Mouse (Mus musculus): ENCODE measurements around the gene Specc1l. TPM values are rescaled to one million over a fixed set of nuclear protein-coding genes. Genes with fewer than 3 reads are reported as not detected.

The Specc1l gene
- 26.3 and 29.6 TPM in 2 replicates for polyA plus RNA-seq (2012; rRNA removed)

DNA sequence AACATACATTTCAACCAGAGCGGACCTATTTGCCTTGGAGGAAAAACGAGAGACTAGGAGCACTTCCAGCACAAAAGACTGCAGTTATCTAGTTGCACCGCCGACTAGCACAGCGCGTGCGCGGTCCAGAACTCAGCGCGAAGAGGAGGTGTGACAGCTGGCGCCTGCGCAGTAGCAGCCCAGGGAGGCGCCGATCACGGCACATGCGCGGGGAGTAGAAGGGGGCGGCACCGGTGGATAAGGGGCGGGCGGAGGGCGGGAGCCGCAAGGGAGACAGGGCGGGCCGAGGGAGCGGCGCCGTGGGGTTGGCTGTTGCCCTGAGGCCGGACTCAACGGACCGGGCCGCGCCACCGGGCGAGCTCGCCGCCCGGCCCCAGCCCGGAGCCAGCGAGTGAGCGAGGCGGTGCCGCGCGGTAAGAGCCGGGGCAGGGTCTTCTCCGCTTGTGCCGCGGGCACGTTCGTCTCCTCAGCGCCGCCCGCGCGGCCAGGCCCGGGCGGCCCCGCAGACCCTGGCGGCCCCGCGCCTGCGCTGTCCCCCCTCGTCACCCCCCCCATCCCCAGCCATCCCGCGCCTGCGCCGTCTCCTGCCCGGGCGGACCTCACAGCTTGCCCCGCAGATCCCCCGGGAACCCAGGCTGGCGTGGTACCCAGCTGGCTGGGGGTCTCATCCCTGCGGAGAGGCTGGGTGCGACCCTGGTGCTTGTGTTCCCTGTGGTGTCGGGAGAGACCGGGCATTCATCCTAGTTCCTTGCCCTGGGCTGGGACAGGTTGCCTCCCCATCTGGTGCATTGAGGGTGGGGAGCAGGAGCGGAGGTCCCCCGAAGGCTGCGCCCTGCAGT is at the start of gene Specc1l:
Specc1l (plus strand) TSS at position 267 of the 839 bp plus-strand sequence.
- peak; percentile 89 to 96 for DNase-seq (ENCODE audit: extremely low spot score in 1 of 2, low spot score in 1 of 2)

GRCm38 (mm10) chr10:75165825-75166481 is 45.9 kb upstream of the Specc1l start:
- DNase-seq (ENCODE audit: extremely low spot score in 1 of 2, low spot score in 1 of 2), result no peak

DNA sequence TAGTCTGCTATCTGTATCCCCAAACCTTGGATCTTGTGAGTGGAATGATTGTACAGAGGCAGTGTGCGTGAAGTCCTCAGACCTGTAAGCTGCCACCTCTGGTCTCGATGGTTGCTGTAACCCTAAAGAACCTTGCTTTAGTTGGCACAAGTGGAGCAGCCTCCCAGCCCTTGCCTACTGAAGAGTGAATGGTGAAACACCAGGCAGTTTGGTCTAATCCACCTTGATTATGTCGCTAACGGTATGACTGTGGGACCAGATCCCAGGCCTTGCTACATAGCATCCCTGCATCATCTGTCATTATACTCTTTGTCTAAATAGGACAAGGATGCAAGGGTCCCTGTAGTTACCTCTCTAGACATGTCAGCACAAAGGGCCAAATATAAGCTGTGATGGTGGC is 45.3 kb upstream of the Specc1l start:
- DNase-seq (ENCODE audit: extremely low spot score in 1 of 2, low spot score in 1 of 2), result no peak

DNA sequence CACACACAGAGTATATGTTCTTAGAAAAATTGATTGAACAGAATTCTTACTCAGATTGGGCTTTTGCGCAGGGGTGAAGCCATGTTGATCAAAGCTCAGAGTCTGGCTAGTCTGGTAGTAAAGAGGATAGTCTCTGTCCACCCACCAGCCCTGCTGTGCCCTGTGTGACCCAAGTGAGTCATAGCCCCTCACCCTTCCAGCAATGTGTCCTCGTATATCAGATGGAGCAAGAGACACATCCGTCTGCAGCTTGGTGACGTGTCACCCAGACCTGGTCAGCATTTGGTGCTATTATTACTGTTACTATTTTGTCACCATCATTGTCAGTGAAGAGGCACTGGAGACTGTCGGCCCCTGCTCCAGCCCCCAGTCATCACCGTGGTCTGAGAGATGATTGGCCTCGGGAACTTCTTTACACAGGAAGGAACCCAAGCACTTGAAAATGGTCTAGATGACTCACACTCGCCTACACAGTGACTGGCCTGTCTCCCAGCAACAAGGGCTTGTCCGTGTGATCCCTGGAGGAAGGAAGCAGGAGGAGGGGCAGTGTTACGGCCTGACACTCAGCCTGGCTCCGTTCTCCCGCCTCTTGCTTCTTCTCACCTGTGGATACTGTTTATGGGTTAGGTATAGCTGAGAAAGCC is 41.5 kb upstream of the Specc1l start:
- DNase-seq (ENCODE audit: extremely low spot score in 1 of 2, low spot score in 1 of 2), result peak in 1 of 2 experiments; percentile 38

GRCm38 (mm10) chr10:75173056-75173455 is 38.8 kb upstream of the Specc1l start:
- DNase-seq (ENCODE audit: extremely low spot score in 1 of 2, low spot score in 1 of 2), result no peak

GRCm38 (mm10) chr10:75173712-75174111 is 38.2 kb upstream of the Specc1l start:
- DNase-seq (ENCODE audit: extremely low spot score in 1 of 2, low spot score in 1 of 2), result no peak

DNA sequence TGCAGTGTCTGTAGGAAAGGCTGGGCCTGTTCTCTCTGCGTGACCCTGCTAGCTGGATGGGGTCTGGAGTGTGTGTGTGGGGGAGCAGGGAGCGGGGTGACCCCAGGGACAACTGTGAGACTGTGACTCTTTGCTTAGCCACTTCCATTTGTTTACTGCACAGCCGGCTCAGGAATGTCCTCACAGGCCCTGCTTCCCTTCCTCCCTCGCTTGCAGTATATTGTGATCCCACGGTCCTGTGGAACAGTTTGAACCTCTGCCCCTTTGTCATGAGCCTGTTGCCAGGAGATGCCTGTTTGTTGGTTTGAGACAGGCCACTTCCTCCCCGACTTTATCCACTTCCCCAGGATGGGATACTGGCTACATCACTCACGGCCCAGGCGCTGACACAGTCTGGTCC is 35.4 kb upstream of the Specc1l start:
- no peak for DNase-seq (ENCODE audit: extremely low spot score in 1 of 2, low spot score in 1 of 2)

- no peak for DNase-seq (ENCODE audit: extremely low spot score in 1 of 2, low spot score in 1 of 2)
These were observed 33.0 kb upstream of the Specc1l start for GRCm38 (mm10) chr10:75178911-75179310.

DNA sequence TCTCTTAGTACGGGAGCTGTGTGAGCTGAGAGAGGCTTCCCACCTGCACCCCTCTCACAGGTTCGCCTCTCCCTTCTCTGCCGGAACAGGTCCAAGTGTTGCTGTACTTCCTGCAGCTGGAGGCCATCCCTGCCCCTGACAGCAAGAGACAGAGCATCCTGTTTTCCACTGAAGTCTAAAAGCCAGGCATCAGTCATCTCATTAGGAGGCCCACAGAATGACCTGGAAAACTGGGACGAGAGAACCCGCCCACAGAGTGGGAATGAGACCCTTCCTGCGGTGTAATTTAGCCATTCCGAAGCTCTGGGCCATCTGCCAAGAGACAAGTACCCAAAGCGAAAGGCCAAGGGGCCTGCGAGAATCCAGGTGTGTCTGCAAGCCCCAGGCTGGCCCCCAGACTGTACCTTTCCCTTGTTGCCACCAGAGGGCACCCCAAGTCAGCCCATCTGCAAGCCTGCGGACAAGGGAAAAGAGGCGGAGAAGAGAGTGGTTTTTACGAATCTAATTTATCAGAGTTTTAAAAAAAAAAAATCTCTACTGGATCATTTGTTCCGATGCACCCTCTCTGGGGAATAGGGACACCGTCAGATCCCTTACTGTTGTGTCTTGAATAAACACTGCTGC is 29.6 kb upstream of the Specc1l start:
- DNase-seq (ENCODE audit: extremely low spot score in 1 of 2, low spot score in 1 of 2), result peak; percentile 52 to 86

GRCm38 (mm10) chr10:75184826-75185225 is 27.0 kb upstream of the Specc1l start:
- DNase-seq (ENCODE audit: extremely low spot score in 1 of 2, low spot score in 1 of 2), result no peak

DNA sequence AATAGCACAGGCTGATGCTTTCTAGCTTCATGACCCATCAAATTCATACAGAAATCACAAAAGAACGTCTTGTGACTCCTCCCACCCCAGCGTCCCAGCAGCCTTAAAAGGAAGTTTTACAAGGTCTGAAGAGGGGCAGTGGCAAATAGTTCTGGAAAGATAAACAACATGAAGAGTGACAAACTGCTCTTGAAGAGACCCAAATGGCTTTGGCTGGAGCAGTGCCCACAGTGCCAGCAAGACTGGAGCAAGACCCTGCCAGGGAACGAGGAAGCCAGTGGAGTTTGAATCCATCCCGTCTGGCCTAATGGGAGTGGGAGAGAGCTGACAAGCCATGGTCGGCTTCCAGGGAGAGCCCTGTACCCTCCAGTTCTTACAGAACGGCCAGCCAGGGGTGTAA is 25.3 kb upstream of the Specc1l start:
- DNase-seq (ENCODE audit: extremely low spot score in 1 of 2, low spot score in 1 of 2), result no peak

DNA sequence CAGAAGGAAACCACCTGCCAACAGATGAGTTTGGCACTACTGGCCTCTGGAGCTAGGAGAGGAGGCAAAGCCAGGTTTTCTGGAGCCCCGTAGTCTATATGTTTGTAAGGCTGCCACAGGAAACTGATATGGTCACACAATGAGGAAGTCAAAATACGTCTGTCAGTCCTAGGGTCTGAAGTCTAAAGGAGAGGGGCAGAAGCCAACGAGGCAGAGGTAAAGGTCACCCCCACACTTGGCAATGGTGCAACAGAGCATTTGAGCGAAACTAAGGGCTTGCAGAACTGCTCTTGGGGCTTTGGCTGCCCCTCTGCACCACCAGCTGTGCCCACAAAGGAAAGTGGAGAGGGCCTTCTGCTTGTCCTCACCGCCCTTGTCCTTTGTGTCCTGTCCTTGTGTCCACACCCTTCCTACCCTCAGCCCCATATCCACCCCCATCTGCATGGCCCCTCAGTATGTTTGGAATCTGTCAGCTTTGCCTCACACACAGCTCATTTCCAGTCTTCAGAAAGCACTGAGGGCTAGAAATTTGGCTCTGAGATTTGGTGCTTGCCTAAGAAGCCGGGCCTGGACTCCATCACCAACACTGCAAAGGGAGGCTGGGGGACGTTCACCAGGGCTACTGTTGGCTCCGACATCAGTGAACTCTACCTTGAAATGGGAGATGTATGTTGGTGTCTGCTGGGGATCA is 24.4 kb upstream of the Specc1l start:
- no peak for DNase-seq (ENCODE audit: extremely low spot score in 1 of 2, low spot score in 1 of 2)

GRCm38 (mm10) chr10:75191647-75192046 is 20.2 kb upstream of the Specc1l start:
- no peak for DNase-seq (ENCODE audit: extremely low spot score in 1 of 2, low spot score in 1 of 2)

DNA sequence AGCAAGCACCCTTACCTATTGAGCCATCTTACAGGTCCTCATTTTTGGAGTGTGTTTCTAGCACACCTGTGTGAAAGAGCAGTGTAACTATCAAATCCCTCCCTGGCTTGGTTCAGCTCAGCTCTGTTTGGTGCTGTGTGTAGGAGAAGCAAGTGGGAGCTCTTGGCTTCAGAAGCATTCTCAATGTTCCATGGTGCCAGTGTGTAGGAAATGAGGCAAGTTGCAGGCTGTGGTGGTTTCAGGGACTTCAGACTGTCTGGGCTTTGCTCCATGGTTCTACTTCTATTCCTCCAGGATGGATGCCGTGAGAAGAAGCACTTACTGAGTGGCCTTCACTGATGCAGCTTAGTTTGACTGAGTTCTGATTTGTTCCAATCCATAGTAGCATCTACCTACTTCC is 14.1 kb upstream of the Specc1l start:
- DNase-seq (ENCODE audit: extremely low spot score in 1 of 2, low spot score in 1 of 2), result peak in 1 of 2 experiments; percentile 36

GRCm38 (mm10) chr10:75200733-75201132 is 11.1 kb upstream of the Specc1l start:
- DNase-seq (ENCODE audit: extremely low spot score in 1 of 2, low spot score in 1 of 2), result no peak

DNA sequence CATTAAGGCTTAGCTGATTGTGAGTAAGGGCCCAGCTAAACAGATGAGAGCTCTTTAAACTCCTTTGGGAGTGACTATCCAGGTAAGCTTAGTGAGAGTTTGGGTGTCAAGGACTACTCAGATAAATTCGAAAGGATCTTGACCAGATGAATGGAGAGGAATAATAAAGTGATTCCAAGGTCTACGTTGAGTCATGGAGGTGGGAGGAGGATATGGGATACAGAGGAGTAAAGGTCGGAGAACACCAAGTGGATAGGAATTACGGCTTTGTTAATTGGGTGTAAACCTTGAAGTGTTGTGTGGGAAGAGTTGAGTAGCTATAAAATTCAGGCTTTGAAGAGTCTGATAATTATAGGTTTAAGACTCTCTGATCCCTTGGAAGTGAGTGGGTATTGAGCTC is 5.7 kb upstream of the Specc1l start:
- no peak for DNase-seq (ENCODE audit: extremely low spot score in 1 of 2, low spot score in 1 of 2)

DNA sequence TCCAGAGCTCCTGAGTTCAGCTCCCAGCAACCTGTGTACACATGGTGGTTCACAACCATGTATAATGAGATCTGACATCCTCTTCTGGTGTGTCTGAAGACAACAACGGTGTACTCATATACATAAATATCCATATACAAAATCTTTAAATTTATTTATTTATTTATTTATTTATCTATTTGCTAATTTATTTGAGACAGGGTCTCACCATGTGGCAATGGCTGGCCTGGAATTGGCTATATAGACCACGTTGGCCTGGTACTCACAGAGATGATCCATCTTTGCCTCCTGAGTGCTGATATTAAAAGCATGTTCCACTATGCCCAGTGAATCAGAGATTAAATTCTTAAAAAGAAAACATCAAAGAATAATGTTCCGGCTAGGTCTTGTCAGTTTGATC is 1.0 kb upstream of the Specc1l start:
- DNase-seq (ENCODE audit: extremely low spot score in 1 of 2, low spot score in 1 of 2), result no peak

GRCm38 (mm10) chr10:75212981-75213380 is 1.1 kb downstream of the Specc1l start:
- peak in 1 of 2 experiments; percentile 26 for DNase-seq (ENCODE audit: extremely low spot score in 1 of 2, low spot score in 1 of 2)

DNA sequence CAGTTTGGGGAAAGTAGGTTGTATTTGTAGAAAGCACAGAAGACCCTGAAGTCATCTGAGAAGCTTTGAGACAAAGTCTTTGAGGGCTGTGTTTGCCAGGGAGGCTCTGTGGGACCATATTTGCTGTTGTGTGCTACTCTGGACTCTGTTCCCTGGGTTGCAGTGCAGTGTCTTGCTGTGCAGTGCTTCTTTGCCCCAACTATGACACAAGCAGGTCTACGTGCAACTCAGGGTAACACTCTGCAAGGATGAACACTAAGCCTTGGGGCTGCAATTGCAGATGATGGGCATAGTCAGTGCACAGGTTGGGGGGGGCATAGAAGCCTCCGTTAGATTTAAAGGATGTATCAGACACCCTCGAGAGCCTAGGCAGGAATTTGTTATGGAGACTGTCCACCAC is 8.8 kb downstream of the Specc1l start:
- DNase-seq (ENCODE audit: extremely low spot score in 1 of 2, low spot score in 1 of 2), result no peak

DNA sequence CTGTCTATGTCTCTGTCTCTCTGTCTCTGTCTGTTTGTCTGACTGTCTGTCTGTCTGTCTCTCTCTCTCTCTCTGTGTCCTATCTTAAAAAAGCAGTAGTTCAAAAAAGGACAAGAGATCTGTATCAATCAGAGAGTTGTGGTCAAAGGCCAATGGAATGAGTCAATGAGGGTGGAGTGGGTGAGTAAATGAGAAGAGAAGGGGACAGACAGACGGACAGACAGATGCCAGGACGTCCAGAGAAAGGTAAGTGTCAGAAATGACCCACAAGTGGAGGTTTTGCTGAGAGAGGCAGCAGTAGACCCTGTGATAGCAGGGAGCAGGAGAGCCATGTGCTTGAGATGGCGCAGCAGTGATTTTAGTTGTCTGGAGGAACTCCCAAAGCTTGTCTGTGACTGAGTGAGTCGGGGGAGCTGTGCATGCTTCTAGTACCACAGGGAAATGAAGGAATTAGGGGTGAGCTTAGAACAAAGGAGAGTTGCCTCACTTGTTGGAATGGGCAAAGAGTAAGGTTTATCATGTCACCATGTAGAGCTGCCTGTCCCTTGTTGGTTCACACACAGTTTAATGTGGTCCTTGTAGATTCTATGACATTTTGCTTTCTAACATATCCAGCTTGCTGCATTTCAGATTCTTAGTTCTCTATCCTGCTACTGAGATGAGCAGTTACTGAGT is 10.2 kb downstream of the Specc1l start:
- no peak for DNase-seq (ENCODE audit: extremely low spot score in 1 of 2, low spot score in 1 of 2)
